Mouse (Mus musculus) CH12.LX (cell line): ENCODE measurements around the gene Gm21885.

Source experiments
- CTCF ChIP-seq, 2 experiments: IDR thresholded peaks in 1 of 2; conservative IDR thresholded peaks in 1 of 2; 2 replicates each; pipeline ENCODE4 v1.5.1; 2011 to 2012; ENCODE audit warnings: low read depth in 2 of 2, low read length in 2 of 2, improper control_type of control experiment in 1 of 2, inconsistent platforms in 1 of 2, mild to moderate bottlenecking in 1 of 2, moderate library complexity in 1 of 2
- USF1 ChIP-seq: IDR thresholded peaks from 2 replicates; pipeline ENCODE4 v1.6.1; 2014; ENCODE audit warnings: low read depth, mild to moderate bottlenecking, inconsistent platforms, low read length, improper control_type of control experiment

DNA sequence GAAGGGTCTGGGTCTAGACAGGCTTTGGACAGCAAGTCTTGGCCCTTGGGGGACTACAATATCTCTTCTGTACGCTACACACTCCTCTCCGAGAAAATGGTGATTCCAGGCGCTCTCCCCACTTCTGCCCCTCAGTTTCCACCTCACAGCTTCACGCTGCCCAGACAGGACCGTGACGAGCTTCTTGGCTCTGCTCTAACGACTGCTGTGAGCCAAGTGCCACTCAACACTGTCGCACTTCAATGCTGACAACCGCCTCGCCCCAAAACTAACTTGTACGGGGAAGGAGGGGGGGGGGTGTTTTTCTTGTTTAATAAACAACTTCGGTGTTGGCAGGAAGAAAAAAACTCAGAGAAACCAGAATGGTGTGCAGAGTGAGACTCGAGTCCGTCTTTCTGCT is 23.7 kb upstream of the Gm21885 start:
- no peak for TF ChIP-seq USF1
- no peak for TF ChIP-seq CTCF (conservative IDR thresholded peaks at IDR 0.05 in 1 of 2, IDR thresholded peaks at IDR 0.05 in 1 of 2; ENCODE audit: low read depth in 2 of 2, low read length in 2 of 2)
